Mouse (Mus musculus): ENCODE data around the gene 4930523C07Rik.

The 4930523C07Rik gene

GRCm38 (mm10) chr1:160025146-160025894 is 18.9 kb upstream of the 4930523C07Rik start:
- Histone ChIP-seq H3K27me3 (ENCODE audit: insufficient read depth, low read length) (no peaks in the 10 kb centered on the region; the same call in 1 of the 2 replicates), H3K4me3 (replicated peaks; ENCODE audit: low read length) (no peak overlapping the region), H3K4me1 (replicated peaks; ENCODE audit: low read depth, low read length) (no peaks in the 10 kb centered on the region), H3K36me3 (ENCODE audit: insufficient read depth, low read length) (no peaks in the 10 kb centered on the region), H3K9me3 (ENCODE audit: low read length) (no peaks in the 10 kb centered on the region)
- TF ChIP-seq NANOG (IDR thresholded peaks at IDR 0.05; ENCODE audit: borderline replicate concordance, low read length) (no peak), CTCF (conservative IDR thresholded peaks at IDR 0.05; ENCODE audit: low read length) (no peak), POU5F1 (IDR thresholded peaks at IDR 0.05; ENCODE audit: borderline replicate concordance, low read length) (no peak)

GRCm38 (mm10) chr1:160025895-160026255 is 18.3 kb upstream of the 4930523C07Rik start:
- no peak for TF ChIP-seq NANOG (IDR thresholded peaks at IDR 0.05; ENCODE audit: borderline replicate concordance, low read length)
- no peak for TF ChIP-seq CTCF (conservative IDR thresholded peaks at IDR 0.05; ENCODE audit: low read length)
- TF ChIP-seq POU5F1 (IDR thresholded peaks at IDR 0.05; ENCODE audit: borderline replicate concordance, low read length), result no peak
- H3K36me3 ChIP-seq (ENCODE audit: insufficient read depth, low read length), result no peaks in the 10 kb centered on the region
- no peak overlapping the region for H3K4me3 ChIP-seq (replicated peaks; ENCODE audit: low read length)
- no peaks in the 10 kb centered on the region; the same call in 1 of the 2 replicates for H3K27me3 ChIP-seq (ENCODE audit: insufficient read depth, low read length)
- no peaks in the 10 kb centered on the region for H3K4me1 ChIP-seq (replicated peaks; ENCODE audit: low read depth, low read length)
- no peaks in the 10 kb centered on the region for H3K9me3 ChIP-seq (ENCODE audit: low read length)

GRCm38 (mm10) chr1:160027939-160028338 is 16.2 kb upstream of the 4930523C07Rik start:
- Histone ChIP-seq H3K4me1 (replicated peaks; ENCODE audit: low read depth, low read length) (no peaks in the 10 kb centered on the region), H3K27me3 (ENCODE audit: insufficient read depth, low read length) (peaks cover 2% of the 10 kb centered on the region; the same call in 1 of the 2 replicates), H3K9me3 (ENCODE audit: low read length) (no peaks in the 10 kb centered on the region), H3K36me3 (ENCODE audit: insufficient read depth, low read length) (no peaks in the 10 kb centered on the region), H3K4me3 (replicated peaks; ENCODE audit: low read length) (no peak overlapping the region)
- no peak for TF ChIP-seq POU5F1 (IDR thresholded peaks at IDR 0.05; ENCODE audit: borderline replicate concordance, low read length)
- no peak for TF ChIP-seq NANOG (IDR thresholded peaks at IDR 0.05; ENCODE audit: borderline replicate concordance, low read length)
- no peak for TF ChIP-seq CTCF (conservative IDR thresholded peaks at IDR 0.05; ENCODE audit: low read length)

- TF ChIP-seq POU5F1 (IDR thresholded peaks at IDR 0.05; ENCODE audit: borderline replicate concordance, low read length) (no peak), CTCF (conservative IDR thresholded peaks at IDR 0.05; ENCODE audit: low read length) (no peak), NANOG (IDR thresholded peaks at IDR 0.05; ENCODE audit: borderline replicate concordance, low read length) (no peak)
- no peaks in the 10 kb centered on the region for H3K36me3 ChIP-seq (ENCODE audit: insufficient read depth, low read length)
- H3K27me3 ChIP-seq (ENCODE audit: insufficient read depth, low read length), result 0 out of 2 replicates have a peak, but pooled peaks cover 2% of the 10 kb centered on the region
- no peaks in the 10 kb centered on the region for H3K4me1 ChIP-seq (replicated peaks; ENCODE audit: low read depth, low read length)
- H3K9me3 ChIP-seq (ENCODE audit: low read length), result no peaks in the 10 kb centered on the region
- H3K4me3 ChIP-seq (replicated peaks; ENCODE audit: low read length), result no peak overlapping the region
Measured at GRCm38 (mm10) chr1:160033948-160034598, 10.1 kb upstream of the 4930523C07Rik start.

- no peak for TF ChIP-seq NANOG (IDR thresholded peaks at IDR 0.05; ENCODE audit: borderline replicate concordance, low read length)
- TF ChIP-seq POU5F1 (IDR thresholded peaks at IDR 0.05; ENCODE audit: borderline replicate concordance, low read length), result no peak
- TF ChIP-seq CTCF (conservative IDR thresholded peaks at IDR 0.05; ENCODE audit: low read length), result no peak
- H3K9me3 ChIP-seq (ENCODE audit: low read length), result no peaks in the 10 kb centered on the region
- H3K27me3 ChIP-seq (ENCODE audit: insufficient read depth, low read length), result 0 out of 2 replicates have a peak, but pooled peaks cover 2% of the 10 kb centered on the region
- H3K4me1 ChIP-seq (replicated peaks; ENCODE audit: low read depth, low read length), result no peaks in the 10 kb centered on the region
- H3K4me3 ChIP-seq (replicated peaks; ENCODE audit: low read length), result no peak overlapping the region
- no peaks in the 10 kb centered on the region for H3K36me3 ChIP-seq (ENCODE audit: insufficient read depth, low read length)
Measured at GRCm38 (mm10) chr1:160035561-160035960, 8.6 kb upstream of the 4930523C07Rik start.

GRCm38 (mm10) chr1:160036996-160037521 is 7.1 kb upstream of the 4930523C07Rik start:
- Histone ChIP-seq H3K4me1 (replicated peaks; ENCODE audit: low read depth, low read length) (no peaks in the 10 kb centered on the region), H3K9me3 (ENCODE audit: low read length) (no peaks in the 10 kb centered on the region), H3K27me3 (ENCODE audit: insufficient read depth, low read length) (no peaks in the 10 kb centered on the region), H3K4me3 (replicated peaks; ENCODE audit: low read length) (no peak overlapping the region), H3K36me3 (ENCODE audit: insufficient read depth, low read length) (no peaks in the 10 kb centered on the region)
- TF ChIP-seq NANOG (IDR thresholded peaks at IDR 0.05; ENCODE audit: borderline replicate concordance, low read length) (no peak), POU5F1 (IDR thresholded peaks at IDR 0.05; ENCODE audit: borderline replicate concordance, low read length) (no peak), CTCF (conservative IDR thresholded peaks at IDR 0.05; ENCODE audit: low read length) (no peak)

GRCm38 (mm10) chr1:160039951-160040645 is 4.1 kb upstream of the 4930523C07Rik start:
- TF ChIP-seq NANOG (IDR thresholded peaks at IDR 0.05; ENCODE audit: borderline replicate concordance, low read length) (no peak), POU5F1 (IDR thresholded peaks at IDR 0.05; ENCODE audit: borderline replicate concordance, low read length) (no peak), CTCF (conservative IDR thresholded peaks at IDR 0.05; ENCODE audit: low read length) (no peak)
- H3K27me3 ChIP-seq (ENCODE audit: insufficient read depth, low read length), result peaks cover 18% of the 10 kb centered on the region
- H3K9me3 ChIP-seq (ENCODE audit: low read length), result no peaks in the 10 kb centered on the region
- H3K4me1 ChIP-seq (replicated peaks; ENCODE audit: low read depth, low read length), result peaks cover 9% of the 10 kb centered on the region
- H3K4me3 ChIP-seq (replicated peaks; ENCODE audit: low read length), result no peak overlapping the region
- no peaks in the 10 kb centered on the region for H3K36me3 ChIP-seq (ENCODE audit: insufficient read depth, low read length)

- Histone ChIP-seq H3K36me3 (ENCODE audit: insufficient read depth, low read length) (no peaks in the 10 kb centered on the region), H3K9me3 (ENCODE audit: low read length) (no peaks in the 10 kb centered on the region), H3K4me3 (replicated peaks; ENCODE audit: low read length) (no peak overlapping the region), H3K4me1 (replicated peaks; ENCODE audit: low read depth, low read length) (peaks cover 9% of the 10 kb centered on the region), H3K27me3 (ENCODE audit: insufficient read depth, low read length) (peaks cover 28% of the 10 kb centered on the region)
- TF ChIP-seq NANOG (IDR thresholded peaks at IDR 0.05; ENCODE audit: borderline replicate concordance, low read length) (no peak), CTCF (conservative IDR thresholded peaks at IDR 0.05; ENCODE audit: low read length) (no peak)
Measured at GRCm38 (mm10) chr1:160041264-160041775, 2.9 kb upstream of the 4930523C07Rik start.
